Comparison of ENCODE assay signal across 15 mouse cellular contexts in the genomic region with DNA sequence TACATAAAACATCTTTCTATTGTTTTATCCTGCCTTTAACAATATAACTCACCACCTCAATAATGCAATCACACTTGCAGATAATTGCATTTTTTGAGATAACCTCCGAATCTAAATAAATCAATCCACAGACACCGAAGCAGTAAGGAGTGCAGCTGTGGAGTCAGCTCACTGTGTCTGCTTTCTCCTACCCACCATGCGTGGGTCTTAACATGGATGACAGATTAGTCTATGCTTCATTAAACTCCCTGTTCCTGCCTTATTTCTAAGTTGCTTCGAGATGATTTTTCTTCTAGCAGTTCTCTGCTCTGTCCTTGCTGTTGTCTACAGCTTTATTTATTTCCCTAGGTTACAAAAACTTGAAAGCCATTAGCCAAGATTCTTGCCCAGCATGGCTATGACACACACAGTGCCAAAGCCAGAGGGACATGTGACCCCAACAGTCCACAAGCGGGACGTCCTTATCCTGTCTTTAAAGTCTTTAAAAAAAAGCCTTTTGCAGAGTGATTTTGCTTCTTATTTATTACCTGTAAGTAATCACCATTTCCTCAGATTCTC.
"Had no signal": no experiment of that assay in that cellular context is flagged by ENCODE, and none has a peak within 500 bp of the region (broad histone marks: within the 10 kb centered on the region; RNA-seq: fewer than 3 reads in every experiment).

No protein-coding gene starts in this region.

- H3K4me2 ChIP-seq: intestine, embryonic 15.5 days; liver, embryonic 13.5 days; midbrain, embryonic 11.5 days; neural tube, embryonic 12.5 days had no signal

- DNase-seq: kidney, adult 11 months; kidney, adult 9 months; layer of hippocampus, postnatal 36 days; liver, embryonic 13.5 days; lung, adult 2 months; lung, postnatal 14 days; lung, postnatal 4 days; midbrain, embryonic 14.5 days; retina, postnatal 1 day; thymus, adult 18-20 months; thymus, postnatal 36 days had no signal

- ATAC-seq: intestine, embryonic 15.5 days had no signal

- H3K9me3 ChIP-seq: intestine, embryonic 15.5 days; liver, embryonic 13.5 days; neural tube, embryonic 12.5 days had no signal

- H3K4me3 ChIP-seq: intestine, embryonic 15.5 days; left cerebral cortex, adult 2 months; liver, embryonic 13.5 days; neural tube, embryonic 12.5 days had no signal

- H3K36me3 ChIP-seq: intestine, embryonic 15.5 days; liver, embryonic 13.5 days; neural tube, embryonic 12.5 days had no signal

- H3K4me1 ChIP-seq: intestine, embryonic 15.5 days; liver, embryonic 13.5 days; neural tube, embryonic 12.5 days had no signal

- H3K27ac ChIP-seq: intestine, embryonic 15.5 days; left cerebral cortex, adult 2 months; liver, embryonic 13.5 days; neural tube, embryonic 12.5 days had no signal

- H3K9ac ChIP-seq: intestine, embryonic 15.5 days; liver, embryonic 13.5 days; neural tube, embryonic 12.5 days had no signal

- H3K27me3 ChIP-seq: intestine, embryonic 15.5 days; liver, embryonic 13.5 days; neural tube, embryonic 12.5 days had no signal
